Mouse (Mus musculus): ENCODE data around the gene Bsx.

The Bsx gene

GRCm38 (mm10) chr9:40873556-40874470 lies at the start of gene Bsx:
Gene Bsx, plus strand, starts transcription at chr9:40874127.
- peak; percentile 25 to 62 for DNase-seq (ENCODE audit: inconsistent age in 2 of 2, low spot score in 1 of 2)

GRCm38 (mm10) chr9:40825601-40826000 lies 48.3 kb upstream of the Bsx start:
- DNase-seq (ENCODE audit: inconsistent age in 2 of 2, low spot score in 1 of 2) = peak in 1 of 2 experiments; percentile 32

- no peak for DNase-seq (ENCODE audit: inconsistent age in 2 of 2, low spot score in 1 of 2)
These were observed 46.6 kb upstream of the Bsx start for GRCm38 (mm10) chr9:40827366-40827765.

- peak; percentile 50 to 87 for DNase-seq (ENCODE audit: inconsistent age in 2 of 2, low spot score in 1 of 2)
These were observed 39.4 kb upstream of the Bsx start for GRCm38 (mm10) chr9:40834569-40834968.

GRCm38 (mm10) chr9:40836681-40837080 lies 37.2 kb upstream of the Bsx start:
- no peak for DNase-seq (ENCODE audit: inconsistent age in 2 of 2, low spot score in 1 of 2)

- no peak for DNase-seq (ENCODE audit: inconsistent age in 2 of 2, low spot score in 1 of 2)
These were observed 34.3 kb upstream of the Bsx start for GRCm38 (mm10) chr9:40839662-40840061.

- no peak for DNase-seq (ENCODE audit: inconsistent age in 2 of 2, low spot score in 1 of 2)
These were observed 22.4 kb upstream of the Bsx start for GRCm38 (mm10) chr9:40851515-40851914.

- peak in 1 of 2 experiments; percentile 37 for DNase-seq (ENCODE audit: inconsistent age in 2 of 2, low spot score in 1 of 2)
These were observed 15.3 kb upstream of the Bsx start for GRCm38 (mm10) chr9:40858461-40859160.

- DNase-seq (ENCODE audit: inconsistent age in 2 of 2, low spot score in 1 of 2) = no peak
These were observed 14.7 kb upstream of the Bsx start for GRCm38 (mm10) chr9:40859196-40859595.

- no peak for DNase-seq (ENCODE audit: inconsistent age in 2 of 2, low spot score in 1 of 2)
These were observed 3.6 kb upstream of the Bsx start for GRCm38 (mm10) chr9:40870331-40870730.

- DNase-seq (ENCODE audit: inconsistent age in 2 of 2, low spot score in 1 of 2) = peak in 1 of 2 experiments; percentile 52
These were observed 2.4 kb upstream of the Bsx start for GRCm38 (mm10) chr9:40871369-40872155.

GRCm38 (mm10) chr9:40872156-40872478 lies 1.8 kb upstream of the Bsx start:
- no peak for DNase-seq (ENCODE audit: inconsistent age in 2 of 2, low spot score in 1 of 2)

- DNase-seq (ENCODE audit: inconsistent age in 2 of 2, low spot score in 1 of 2) = no peak
These were observed 1.0 kb downstream of the Bsx start for GRCm38 (mm10) chr9:40874961-40875360.

- no peak for DNase-seq (ENCODE audit: inconsistent age in 2 of 2, low spot score in 1 of 2)
These were observed 1.5 kb downstream of the Bsx start for GRCm38 (mm10) chr9:40875431-40875830.

- DNase-seq (ENCODE audit: inconsistent age in 2 of 2, low spot score in 1 of 2) = no peak
These were observed 2.2 kb downstream of the Bsx start for GRCm38 (mm10) chr9:40876164-40876563.

- DNase-seq (ENCODE audit: inconsistent age in 2 of 2, low spot score in 1 of 2) = no peak
These were observed 2.8 kb downstream of the Bsx start for GRCm38 (mm10) chr9:40876693-40877092.

- no peak for DNase-seq (ENCODE audit: inconsistent age in 2 of 2, low spot score in 1 of 2)
These were observed 3.4 kb downstream of the Bsx start for GRCm38 (mm10) chr9:40877146-40877880.

- no peak for DNase-seq (ENCODE audit: inconsistent age in 2 of 2, low spot score in 1 of 2)
These were observed 3.9 kb downstream of the Bsx start for GRCm38 (mm10) chr9:40877881-40878235.

- no peak for DNase-seq (ENCODE audit: inconsistent age in 2 of 2, low spot score in 1 of 2)
These were observed 4.5 kb downstream of the Bsx start for GRCm38 (mm10) chr9:40878291-40878945.

GRCm38 (mm10) chr9:40878998-40879397 lies 5.1 kb downstream of the Bsx start:
- no peak for DNase-seq (ENCODE audit: inconsistent age in 2 of 2, low spot score in 1 of 2)
